Mouse (Mus musculus) limb, embryonic 10.5 days (tissue): ENCODE data around the gene Scube2. TPM values are rescaled to one million over a fixed set of nuclear protein-coding genes. Genes with fewer than 3 reads are reported as not detected.
A peak's percentile ranks its signal among the peaks of the same experiment; 100 is the strongest.

Experiments used
- DNase-seq: peaks from one replicate; pipeline ENCODE4 v3.0.0-alpha.2; 2017; ENCODE audit warnings: low spot score
- H3K27ac ChIP-seq: fragments of 300-500 bp; sonication (generic); 2 replicates; pipeline ENCODE4 v1.5.1; 2016; ENCODE audit warnings: mild to moderate bottlenecking
- H3K27me3 ChIP-seq: fragments of 300-500 bp; sonication (generic); 2 replicates; pipeline ENCODE4 v1.6.1; 2016; ENCODE audit warnings: low read depth, mild to moderate bottlenecking; ENCODE audit not compliant: poor library complexity, severe bottlenecking
- H3K36me3 ChIP-seq: fragments of 300-500 bp; sonication (generic); 2 replicates; pipeline ENCODE4 v1.6.1; 2016; ENCODE audit warnings: mild to moderate bottlenecking, moderate library complexity
- H3K4me1 ChIP-seq: fragments of 300-500 bp; sonication (generic); 2 replicates; pipeline ENCODE4 v1.6.1; 2016
- H3K4me3 ChIP-seq: fragments of 300-500 bp; sonication (generic); 2 replicates; pipeline ENCODE4 v1.5.1; 2016; ENCODE audit warnings: mild to moderate bottlenecking, moderate library complexity
- H3K9me3 ChIP-seq: fragments of 300-500 bp; sonication (generic); replicated peaks from 2 replicates; pipeline ENCODE4 v1.6.1; 2016; ENCODE audit warnings: mild to moderate bottlenecking
- WGBS: fragments of 180-500 bp; shearing (Covaris S2); methylation state at CpG from one replicate; pipeline ENCODE4 v1.1.7; 2016; 5-methylcytosine and 5-hydroxymethylcytosine counted together
- polyA plus RNA-seq: library from polyadenylated mRNA; unstranded; fragments of >200 nt; fragmentation: Nextera tagmentation; extraction: Ambion mirVana; gene quantifications from 2 replicates; pipeline ENCODE4 v1.2.1, GENCODE M21; 2016

Scube2 gene
- polyA plus RNA-seq = 0.21 and 0.25 TPM in 2 replicates

DNA sequence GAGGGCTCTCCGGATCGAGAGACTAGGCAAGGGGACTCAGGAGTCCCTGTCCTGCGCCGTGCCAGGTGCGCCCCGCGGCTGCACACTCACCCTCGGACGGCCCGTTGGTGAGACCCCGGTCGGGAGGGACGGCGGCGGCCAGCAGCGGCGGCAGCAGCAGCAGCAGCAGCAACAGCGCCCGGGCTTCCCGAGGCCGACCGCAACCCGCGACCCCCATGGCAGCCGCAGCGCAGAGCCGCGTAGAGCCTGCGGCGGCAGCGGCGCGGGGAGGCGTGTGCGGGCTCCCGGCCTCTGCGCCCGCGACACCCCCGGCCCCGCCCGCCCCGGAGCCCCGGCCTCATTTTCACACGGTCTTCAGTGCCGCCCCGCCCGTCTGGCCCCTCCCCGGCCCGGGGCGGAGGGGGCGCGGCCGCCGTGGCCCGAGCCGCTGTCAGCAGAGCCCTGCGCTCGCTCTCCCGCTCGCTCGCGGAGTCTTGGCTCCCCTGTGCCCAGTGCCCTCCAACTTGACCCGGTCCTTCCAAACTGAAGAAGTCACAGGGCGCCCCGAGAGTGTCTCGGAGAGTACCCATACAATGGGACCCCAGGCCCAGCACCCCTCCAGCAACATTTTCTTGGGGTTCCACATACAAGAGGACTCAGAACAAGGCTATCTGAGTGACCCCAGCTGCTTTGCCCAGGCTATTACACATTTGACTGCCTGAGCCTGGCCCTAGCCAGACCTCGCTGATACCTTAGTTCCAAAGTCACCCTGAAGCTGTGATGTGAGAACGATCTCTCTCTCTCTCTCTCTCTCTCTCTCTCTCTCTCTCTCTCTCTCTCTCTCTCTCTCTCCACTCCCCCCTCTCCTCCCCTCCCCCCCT lies at the start of gene Scube2:
TSS of gene Scube2 (minus strand) at position 310 of the 860 bp plus-strand sequence.
- 1% methylated on average over 67 of the region's 69 CpGs for WGBS
- H3K4me1 ChIP-seq = peaks cover 30% of the 10 kb centered on the region
- peak; percentile 69 for DNase-seq
- H3K9me3 ChIP-seq = no peaks in the 10 kb centered on the region
- no peaks in the 10 kb centered on the region for H3K36me3 ChIP-seq
- peak within 1 kb of the TSS; percentile 67 for H3K27ac ChIP-seq
- H3K4me3 ChIP-seq = peak within 1 kb of the TSS; percentile 68
- H3K27me3 ChIP-seq = peaks cover 55% of the 10 kb centered on the region

DNA sequence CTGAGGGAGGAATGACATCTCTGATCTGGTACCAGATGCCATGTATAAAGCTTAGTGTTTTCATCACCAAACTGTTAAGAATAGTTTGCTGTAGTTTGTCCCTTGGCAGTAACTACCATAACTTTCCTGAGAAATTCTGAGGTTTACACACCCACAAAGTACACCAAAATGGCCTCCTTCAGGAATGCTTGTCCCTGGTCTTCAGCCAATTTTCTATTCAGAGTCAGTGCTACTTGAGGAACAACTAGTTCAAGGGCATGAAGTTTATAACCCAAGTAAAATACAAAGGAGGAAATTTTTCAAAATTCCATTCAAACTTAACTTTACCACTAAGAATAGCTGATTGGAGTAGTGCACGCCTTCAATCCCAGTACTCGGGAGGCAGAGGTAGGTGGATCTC lies 40.7 kb upstream of the Scube2 start:
- Histone ChIP-seq H3K4me3 (no peak overlapping the region), H3K4me1 (no peaks in the 10 kb centered on the region), H3K27me3 (no peaks in the 10 kb centered on the region), H3K36me3 (peaks cover 96% of the 10 kb centered on the region), H3K9me3 (no peaks in the 10 kb centered on the region), H3K27ac (no peak overlapping the region)
- DNase-seq = no peak
- WGBS = 93% methylated on average over 2 of the region's 2 CpGs

DNA sequence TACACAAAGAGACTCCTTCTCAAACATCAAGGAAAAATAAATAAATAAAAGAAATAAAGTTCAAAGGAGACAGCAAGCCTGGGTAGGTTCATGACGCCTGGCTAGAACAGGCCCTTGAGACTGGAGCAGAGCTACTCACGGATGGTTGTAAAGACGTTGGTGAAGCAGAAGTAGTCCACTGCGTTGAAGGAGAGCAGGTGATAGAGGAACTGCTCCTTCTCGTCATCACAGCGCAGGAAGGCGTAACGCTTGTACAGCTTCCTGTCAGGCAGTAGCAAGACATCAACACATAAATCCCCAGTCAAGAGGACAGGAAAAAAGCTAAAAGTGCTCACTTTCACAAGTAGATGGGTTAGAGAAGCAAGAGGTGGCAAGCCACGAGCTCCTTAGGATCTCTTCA lies 35.4 kb upstream of the Scube2 start:
- Histone ChIP-seq H3K4me3 (no peak overlapping the region), H3K27me3 (no peaks in the 10 kb centered on the region), H3K27ac (no peak overlapping the region), H3K9me3 (no peaks in the 10 kb centered on the region), H3K4me1 (no peaks in the 10 kb centered on the region), H3K36me3 (peaks cover 100% of the 10 kb centered on the region)
- no peak for DNase-seq
- 88% methylated on average over 9 of the region's 9 CpGs for WGBS

DNA sequence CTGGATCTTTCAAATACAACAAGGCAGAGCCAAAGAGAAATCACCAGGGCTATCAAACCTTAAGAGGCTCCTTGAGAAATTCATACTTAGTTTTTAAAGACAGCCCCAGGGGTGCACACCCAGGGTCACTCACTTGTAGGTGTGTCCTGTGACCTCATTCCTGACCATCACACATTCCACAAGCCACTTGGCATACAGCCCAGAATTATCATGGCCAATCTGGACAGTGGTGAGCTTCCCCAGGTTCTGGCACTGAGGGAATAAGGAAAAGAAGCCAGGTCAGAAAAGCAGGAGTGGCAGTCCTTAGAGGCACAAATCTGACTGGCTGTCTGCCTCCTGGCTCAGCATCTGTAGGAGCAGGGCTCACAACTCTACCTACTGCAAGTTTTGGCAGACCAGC lies 33.4 kb upstream of the Scube2 start:
- DNase-seq = no peak
- H3K4me3 ChIP-seq = no peak overlapping the region
- peaks cover 100% of the 10 kb centered on the region for H3K36me3 ChIP-seq
- H3K4me1 ChIP-seq = no peaks in the 10 kb centered on the region
- no peaks in the 10 kb centered on the region for H3K9me3 ChIP-seq
- no peak overlapping the region for H3K27ac ChIP-seq
- H3K27me3 ChIP-seq = no peaks in the 10 kb centered on the region

DNA sequence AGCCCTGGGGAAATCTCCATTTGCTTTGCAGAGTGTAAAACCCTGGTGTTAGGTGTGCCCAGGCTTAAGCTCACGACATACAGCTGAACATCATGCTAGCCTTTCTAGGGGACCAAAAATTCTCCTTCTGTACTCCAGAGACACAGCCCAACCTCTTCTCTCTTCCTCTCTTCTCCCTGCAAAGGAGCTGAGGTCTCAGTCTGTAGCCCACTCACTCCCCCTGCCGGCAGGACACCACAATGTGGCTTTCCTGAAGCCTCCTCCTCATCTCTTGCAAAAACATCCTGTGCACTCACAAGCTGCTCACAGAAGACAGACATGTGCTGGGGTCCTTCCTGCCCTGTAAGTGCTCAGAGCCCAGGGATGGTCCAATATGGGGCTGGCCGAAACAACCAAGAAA lies 27.1 kb upstream of the Scube2 start:
- no peak overlapping the region for H3K27ac ChIP-seq
- no peak overlapping the region for H3K4me3 ChIP-seq
- no peaks in the 10 kb centered on the region for H3K4me1 ChIP-seq
- peaks cover 85% of the 10 kb centered on the region for H3K36me3 ChIP-seq
- DNase-seq = peak; percentile 73
- 51% methylated on average over 3 of the region's 3 CpGs for WGBS
- no peaks in the 10 kb centered on the region for H3K9me3 ChIP-seq
- no peaks in the 10 kb centered on the region for H3K27me3 ChIP-seq

DNA sequence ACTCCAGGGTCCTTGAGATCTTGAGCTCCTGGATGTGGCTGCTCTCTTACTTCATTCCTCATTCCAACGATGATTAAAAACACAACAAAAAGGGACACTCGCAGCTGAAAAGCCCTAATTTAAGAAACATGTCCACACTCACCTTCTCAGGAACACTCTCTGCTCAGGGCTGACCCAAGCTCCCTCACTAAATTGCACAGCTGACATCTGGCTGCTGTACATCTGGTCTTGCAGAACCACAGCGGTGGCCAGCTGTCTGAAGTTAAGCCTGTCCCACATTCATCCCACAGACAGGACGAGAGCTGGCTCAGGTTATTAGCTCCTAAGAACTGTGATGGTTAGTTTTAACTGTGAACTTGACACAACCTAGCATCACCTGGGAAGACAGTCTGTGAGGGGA lies 26.3 kb upstream of the Scube2 start:
- Histone ChIP-seq H3K27ac (no peak overlapping the region), H3K36me3 (peaks cover 85% of the 10 kb centered on the region), H3K4me1 (no peaks in the 10 kb centered on the region), H3K27me3 (no peaks in the 10 kb centered on the region), H3K9me3 (no peaks in the 10 kb centered on the region), H3K4me3 (no peak overlapping the region)
- peak; percentile 31 for DNase-seq
- WGBS = 89% methylated on average over 4 of the region's 4 CpGs

DNA sequence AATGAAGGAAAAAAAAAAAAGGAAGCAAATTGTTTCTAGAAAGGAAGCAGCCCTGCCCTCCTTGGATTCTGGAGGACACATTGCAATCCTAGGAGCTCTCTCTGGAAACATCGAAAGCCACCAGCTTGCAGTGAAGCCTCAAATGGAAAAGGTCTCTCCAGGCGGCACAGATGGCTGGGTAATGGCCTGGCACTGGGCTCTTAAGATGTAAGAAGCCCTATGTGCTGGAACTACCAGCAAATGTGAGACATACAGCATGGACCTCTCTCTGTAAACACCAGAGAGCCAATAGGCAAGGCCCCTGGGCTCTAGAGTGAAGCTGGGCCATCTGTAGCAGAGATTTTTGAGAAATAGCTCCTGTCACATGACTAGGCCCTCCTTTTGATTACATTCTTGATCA lies 24.8 kb upstream of the Scube2 start:
- no peak overlapping the region for H3K4me3 ChIP-seq
- no peaks in the 10 kb centered on the region for H3K9me3 ChIP-seq
- H3K4me1 ChIP-seq = no peaks in the 10 kb centered on the region
- no peak for DNase-seq
- no peak overlapping the region for H3K27ac ChIP-seq
- H3K36me3 ChIP-seq = peaks cover 73% of the 10 kb centered on the region
- WGBS = 95% methylated on average over 2 of the region's 2 CpGs
- no peaks in the 10 kb centered on the region for H3K27me3 ChIP-seq

DNA sequence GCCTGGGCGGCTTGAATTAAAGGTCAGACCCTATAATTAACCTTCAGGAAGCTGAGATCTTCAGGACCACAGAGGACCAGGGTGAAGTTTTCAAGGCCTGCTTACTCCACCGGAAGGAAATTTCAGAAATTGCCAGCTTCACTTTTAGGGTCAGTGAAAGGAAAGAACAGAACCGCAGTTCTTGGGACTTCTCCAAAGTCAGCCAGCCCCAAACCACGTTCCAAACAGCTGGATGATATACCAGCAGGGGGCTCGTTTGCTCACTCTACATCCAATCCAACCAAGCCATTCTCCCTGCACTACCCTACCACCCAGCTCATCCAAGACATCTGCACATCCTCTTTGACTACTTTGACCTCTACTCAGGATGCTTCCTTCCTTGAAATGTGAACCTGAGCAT lies 23.8 kb upstream of the Scube2 start:
- Histone ChIP-seq H3K27me3 (no peaks in the 10 kb centered on the region), H3K9me3 (no peaks in the 10 kb centered on the region), H3K36me3 (peaks cover 63% of the 10 kb centered on the region), H3K27ac (no peak overlapping the region), H3K4me1 (no peaks in the 10 kb centered on the region), H3K4me3 (no peak overlapping the region)
- WGBS = 74% methylated on average over 5 of the region's 5 CpGs
- no peak for DNase-seq

DNA sequence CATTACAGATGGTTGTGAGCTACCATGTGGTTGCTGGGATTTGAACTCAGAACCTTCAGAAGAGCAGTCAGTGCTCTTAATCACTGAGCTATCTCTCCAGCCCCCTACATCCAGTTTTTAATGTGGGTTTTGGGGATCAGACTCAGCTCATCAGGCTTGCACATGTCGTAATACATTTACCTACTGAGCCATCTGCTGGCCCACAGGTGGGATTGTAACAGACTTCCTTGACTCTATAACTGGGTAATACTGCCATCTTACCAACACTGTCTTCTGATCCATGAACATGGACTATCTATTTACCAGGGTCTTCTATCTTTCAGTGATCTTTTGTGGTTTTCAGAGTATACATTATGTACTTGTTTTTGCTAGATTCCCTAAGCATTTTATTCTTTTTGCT lies 20.8 kb upstream of the Scube2 start:
- Histone ChIP-seq H3K27me3 (no peaks in the 10 kb centered on the region), H3K4me1 (no peaks in the 10 kb centered on the region), H3K9me3 (no peaks in the 10 kb centered on the region), H3K27ac (no peak overlapping the region), H3K4me3 (no peak overlapping the region), H3K36me3 (peaks cover 35% of the 10 kb centered on the region)
- WGBS = 87% methylated on average over 1 of the region's 1 CpGs
- DNase-seq = no peak

DNA sequence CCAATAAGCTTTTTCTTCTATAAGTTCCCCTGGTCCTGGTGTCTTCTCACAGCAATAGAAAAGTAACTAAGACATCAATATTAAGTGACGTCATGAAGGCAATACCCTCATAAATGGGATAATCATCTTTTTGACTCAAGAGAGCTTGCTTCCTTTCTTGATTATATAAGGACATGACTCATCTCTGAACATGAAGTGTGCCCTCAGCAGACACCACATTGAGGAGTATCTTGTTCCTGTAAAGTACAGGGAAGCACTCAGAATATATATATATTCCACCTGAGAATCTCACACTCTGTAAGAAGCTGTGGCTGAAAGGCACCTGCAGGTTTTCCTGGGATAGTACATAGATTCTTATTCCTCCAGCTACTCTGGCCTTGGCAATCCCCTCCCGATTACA lies 17.1 kb upstream of the Scube2 start:
- Histone ChIP-seq H3K4me1 (peaks cover 4% of the 10 kb centered on the region; the same call in 1 of the 2 replicates), H3K27ac (no peak overlapping the region), H3K4me3 (no peak overlapping the region), H3K27me3 (no peaks in the 10 kb centered on the region), H3K9me3 (no peaks in the 10 kb centered on the region), H3K36me3 (peaks cover 10% of the 10 kb centered on the region)
- 94% methylated on average over 2 of the region's 2 CpGs for WGBS
- DNase-seq = no peak

DNA sequence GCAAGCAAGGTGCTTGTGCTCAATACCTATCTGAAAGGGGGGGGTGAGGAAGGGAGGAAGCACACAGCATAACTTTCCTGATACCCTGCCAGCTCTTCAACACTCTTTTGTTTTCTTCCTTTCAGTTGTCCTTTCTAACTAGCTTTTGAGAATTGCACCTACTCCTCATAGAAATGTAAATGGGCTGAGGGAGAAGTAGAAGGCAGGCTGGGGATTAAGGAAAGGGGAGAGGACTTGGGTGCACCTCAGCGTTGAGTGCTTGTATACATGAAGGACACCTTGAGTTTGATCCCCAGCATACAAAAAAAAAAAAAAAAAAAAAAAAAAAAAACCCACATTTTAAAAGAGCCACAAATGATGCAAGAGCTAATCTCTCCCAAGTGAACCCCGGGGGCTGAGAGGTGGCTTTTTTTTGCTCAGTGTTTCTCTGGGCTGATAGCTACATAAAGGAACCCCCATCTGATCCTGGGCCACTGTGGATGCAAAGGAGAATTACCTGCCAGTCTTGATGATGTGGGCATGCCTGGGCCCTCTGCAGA lies 16.2 kb upstream of the Scube2 start:
- no peak overlapping the region for H3K4me3 ChIP-seq
- H3K27ac ChIP-seq = no peak overlapping the region
- peaks cover 4% of the 10 kb centered on the region; the same call in 1 of the 2 replicates for H3K4me1 ChIP-seq
- H3K9me3 ChIP-seq = no peaks in the 10 kb centered on the region
- H3K27me3 ChIP-seq = no peaks in the 10 kb centered on the region
- WGBS = 60% methylated on average over 2 of the region's 2 CpGs
- DNase-seq = no peak
- H3K36me3 ChIP-seq = peaks cover under 1% of the 10 kb centered on the region; the same call in 1 of the 2 replicates

DNA sequence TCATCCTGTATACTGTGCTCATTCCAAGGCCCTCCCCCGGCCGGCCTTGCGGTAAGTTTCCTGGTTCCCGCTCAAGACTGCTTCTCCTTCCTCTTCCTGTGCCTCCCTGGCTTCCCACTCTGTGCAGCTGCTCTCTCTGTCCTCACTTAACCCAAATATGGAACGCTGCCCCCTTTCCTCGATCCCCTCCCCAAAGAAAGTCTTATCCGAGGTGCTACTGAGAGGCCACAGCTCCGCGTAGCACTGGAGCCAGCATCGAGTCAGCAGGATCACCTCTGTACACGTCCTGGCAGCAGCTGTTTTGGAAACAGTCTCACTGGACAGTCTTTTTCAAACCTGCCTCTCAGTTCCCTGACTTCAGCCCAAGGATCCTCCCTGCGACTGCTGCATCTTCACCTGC lies 13.7 kb upstream of the Scube2 start:
- no peak overlapping the region for H3K27ac ChIP-seq
- H3K36me3 ChIP-seq = no peaks in the 10 kb centered on the region
- peaks cover 4% of the 10 kb centered on the region; the same call in 1 of the 2 replicates for H3K4me1 ChIP-seq
- no peak overlapping the region for H3K4me3 ChIP-seq
- DNase-seq = no peak
- 58% methylated on average over 12 of the region's 12 CpGs for WGBS
- H3K27me3 ChIP-seq = no peaks in the 10 kb centered on the region
- H3K9me3 ChIP-seq = no peaks in the 10 kb centered on the region

DNA sequence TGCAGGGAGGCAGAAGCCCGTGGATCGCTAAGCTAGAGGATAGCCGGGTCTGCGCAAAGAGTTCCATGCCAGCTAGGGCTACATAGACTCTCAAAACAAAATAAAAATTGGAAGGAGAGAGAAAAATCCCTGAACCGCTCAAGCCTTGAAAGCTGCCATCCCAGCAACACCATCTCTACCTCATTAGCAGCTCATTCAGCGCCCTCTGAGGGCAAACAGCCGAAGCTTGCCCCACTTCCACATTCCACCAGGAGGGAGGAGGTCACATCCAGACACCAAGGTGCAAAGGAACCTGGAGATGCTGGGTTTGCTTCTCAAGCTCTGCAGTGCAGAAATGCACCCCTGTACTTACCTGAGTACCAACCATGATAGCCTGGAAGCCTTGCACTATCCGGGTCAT lies 10.6 kb upstream of the Scube2 start:
- Histone ChIP-seq H3K27ac (no peak overlapping the region), H3K36me3 (no peaks in the 10 kb centered on the region), H3K27me3 (no peaks in the 10 kb centered on the region), H3K4me3 (no peak overlapping the region), H3K9me3 (no peaks in the 10 kb centered on the region), H3K4me1 (peaks cover 4% of the 10 kb centered on the region; the same call in 1 of the 2 replicates)
- DNase-seq = no peak
- 55% methylated on average over 8 of the region's 8 CpGs for WGBS
